Mouse (Mus musculus) Patski (cell line): ENCODE data around the gene Hinfp. TPM values are rescaled to one million over a fixed set of nuclear protein-coding genes. Genes with fewer than 3 reads are reported as not detected.
"Not testable (repeated sequence)": the region's sequence is repeated elsewhere in the genome, so short reads cannot be mapped to it uniquely, and the experiment has no call there.

Source experiments
- ATAC-seq: fragments of 100-300 bp; one replicate; pipeline ENCODE4 v1.8.0; 2021
- CTCF ChIA-PET: fragments of 350-600 bp; sonication (Branson Sonifier 250); formaldehyde crosslinking; loops from one replicate; lab custom pipeline; 2022; ENCODE audit warnings: inconsistent platforms; lab: Charles Lee
- POLR2A ChIA-PET: fragments of 350-600 bp; sonication (Branson Sonifier 250); formaldehyde crosslinking; loops from one replicate; lab custom pipeline; 2022; ENCODE audit warnings: antibody characterized with exemption, inconsistent platforms; lab: Charles Lee
- DNase-seq: peaks from one replicate; pipeline ENCODE4 v3.0.0-alpha.2; 2011; ENCODE audit warnings: low read depth, low spot score
- H3K27me3 ChIP-seq: fragments of 371-371 bp; one replicate; pipeline ENCODE4 v1.5.1; 2021
- CTCF ChIP-seq: fragments of 100-300 bp; IDR thresholded peaks from one replicate; pipeline ENCODE4 v1.5.1; 2021
- in situ Hi-C: fragments of 300-500 bp; cut with MboI; formaldehyde crosslinking; loops from 3 replicates; pipeline ENCODE4 v1.11.1; 2018; ENCODE audit warnings: low pct_unique_long_range_greater_than_20kb, mixed read lengths
- polyA plus RNA-seq: library from polyadenylated mRNA; unstranded; gene quantifications from one replicate; pipeline ENCODE4 v1.2.3, GENCODE M21; 2021

The Hinfp gene
- polyA plus RNA-seq, 1 experiment from 2014 or later: 18.1 TPM

GRCm38 (mm10) chr9:44334396-44335330 is 29.2 kb upstream of the Hinfp start, which contains the start of gene H2afx:
TSS of gene H2afx (plus strand) at chr9:44334694.
- H3K27me3 ChIP-seq: no peaks in the 10 kb centered on the region
- ChIA-PET POLR2A (interaction anchor here (0.8 to 2.7 kb wide), 8 partner anchors 9 to 177 kb away, joined by 3 to 16 read pairs (median 4); partner anchors contain the start of genes C2cd2l, Dpagt1, Hmbs and Hyou1), CTCF (interaction anchor here (1.1 to 2.7 kb wide), 4 partner anchors 9 to 23 kb away, joined by 4 to 7 read pairs (median 4); partner anchors contain the start of genes Dpagt1 and Hmbs)
- peak; percentile 85 for ATAC-seq
- TF ChIP-seq CTCF: no peak
- in situ Hi-C loops: no loop called here
- DNase-seq: peak; percentile 97

DNA sequence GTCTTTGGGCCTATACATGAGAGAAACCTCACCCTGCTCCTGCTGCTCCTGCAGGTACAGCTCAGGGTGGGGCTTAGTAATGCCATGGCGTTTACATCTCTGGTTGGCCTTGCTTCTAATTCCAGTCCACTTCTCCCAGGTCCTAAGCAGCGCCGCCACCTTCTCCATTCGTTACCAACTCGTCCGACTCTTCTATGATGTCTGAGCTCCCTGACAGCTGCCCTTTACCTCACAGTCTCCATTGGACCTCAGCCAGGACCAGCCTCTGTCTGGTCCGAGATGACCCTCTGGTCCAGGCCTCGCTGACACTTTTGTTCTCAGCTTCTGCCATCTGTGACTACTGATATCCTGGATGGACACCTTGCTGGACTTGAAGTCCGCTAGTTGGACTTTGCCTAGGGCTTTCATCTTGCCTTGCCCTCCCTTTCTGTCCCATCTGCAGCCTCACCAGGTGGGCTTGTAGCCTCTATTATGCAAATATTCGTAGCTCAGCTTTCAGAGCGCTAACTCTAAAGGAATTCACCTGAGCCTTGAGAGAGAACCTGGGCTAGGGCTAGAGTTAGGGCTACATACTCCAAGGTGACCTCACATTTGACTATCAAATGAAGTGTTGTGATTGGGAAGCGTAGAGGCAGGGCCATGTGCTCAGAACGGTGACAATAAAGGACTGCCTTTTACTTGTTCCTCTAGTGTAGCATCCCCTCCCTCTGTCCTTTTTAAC is 27.6 kb upstream of the Hinfp start:
- in situ Hi-C loops: no loop called here

DNA sequence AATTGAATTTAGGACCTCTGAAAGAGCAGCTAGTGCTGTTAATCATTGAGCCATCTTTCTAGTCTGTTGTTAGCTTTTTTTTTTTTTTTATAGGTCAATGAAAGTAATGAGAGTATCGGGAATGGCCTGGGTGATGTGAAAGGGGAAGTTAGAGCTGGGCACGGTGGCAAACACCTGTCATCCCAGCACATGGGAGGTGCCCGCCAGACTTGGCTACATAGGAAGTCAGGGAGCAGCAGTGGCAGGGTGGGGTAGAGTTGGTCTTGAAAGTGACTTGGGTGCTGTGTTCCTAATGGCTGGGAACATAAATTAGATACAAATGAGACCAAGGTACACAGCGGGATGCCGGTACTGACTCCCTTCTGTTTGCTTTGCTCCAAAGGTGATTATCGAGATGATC is 25.3 kb upstream of the Hinfp start:
- in situ Hi-C loops: no loop called here
- CTCF ChIA-PET: interaction anchor here (0.6 kb wide), 2 partner anchors 89 to 178 kb away, joined by 3 read pairs; no protein-coding TSS in a partner anchor
- POLR2A ChIA-PET: interaction anchor here (0.6 kb wide), 2 partner anchors 30 to 80 kb away, joined by 3 to 5 read pairs; no protein-coding TSS in a partner anchor
- ATAC-seq: no peak
- no peaks in the 10 kb centered on the region for H3K27me3 ChIP-seq
- no peak for DNase-seq
- no peak for TF ChIP-seq CTCF

More for the DNA sequence above, 27.6 kb upstream of the Hinfp start:
- H3K27me3 ChIP-seq: no peaks in the 10 kb centered on the region
- ChIA-PET CTCF (no interaction called here), POLR2A (no interaction called here)
- ATAC-seq: no peak
- no peak for TF ChIP-seq CTCF
- no peak for DNase-seq

DNA sequence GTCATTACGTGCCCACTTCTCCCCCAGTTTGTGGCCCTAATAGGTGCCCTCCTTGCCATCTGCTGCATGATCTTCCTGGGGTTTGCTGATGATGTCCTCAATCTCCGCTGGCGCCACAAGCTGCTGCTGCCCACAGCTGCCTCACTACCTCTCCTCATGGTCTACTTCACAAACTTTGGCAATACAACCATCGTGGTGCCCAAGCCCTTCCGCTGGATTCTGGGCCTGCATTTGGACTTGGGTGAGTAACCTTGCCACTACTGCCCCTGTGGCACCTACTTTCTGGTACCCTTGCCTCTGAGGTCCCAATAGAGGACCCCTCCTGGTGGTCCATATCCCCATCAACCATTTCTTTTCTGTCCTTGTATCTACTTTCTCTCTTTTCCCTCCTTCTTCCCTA is 22.5 kb upstream of the Hinfp start:
- ATAC-seq: no peak
- CTCF ChIA-PET: no interaction called here

DNA sequence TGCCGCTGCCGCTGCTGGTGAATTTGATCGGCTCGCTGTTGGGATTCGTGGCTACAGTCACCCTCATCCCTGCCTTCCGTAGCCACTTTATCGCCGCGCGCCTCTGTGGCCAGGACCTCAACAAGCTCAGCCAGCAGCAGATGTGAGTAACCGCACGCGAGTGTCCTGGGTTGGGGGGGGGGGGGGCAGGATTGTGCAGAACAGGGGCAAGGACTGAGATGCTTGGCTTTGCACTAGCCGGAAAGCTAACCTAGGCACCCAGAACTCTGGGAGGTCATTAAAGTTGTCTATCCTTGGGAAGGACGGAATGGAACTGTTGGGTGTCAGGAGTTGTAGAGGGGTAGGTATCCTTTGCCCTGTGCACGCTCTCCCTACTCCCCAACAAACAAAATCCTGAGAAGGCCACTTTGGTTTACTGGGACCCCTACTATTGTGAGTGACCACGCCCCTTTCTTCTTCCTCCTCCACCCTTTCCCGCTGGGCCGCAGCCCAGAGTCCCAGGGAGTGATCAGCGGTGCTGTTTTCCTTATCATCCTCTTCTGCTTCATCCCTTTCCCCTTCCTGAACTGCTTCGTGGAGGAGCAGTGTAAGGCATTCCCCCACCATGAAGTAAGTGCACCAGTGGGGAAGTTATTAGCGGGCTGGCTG is 21.7 kb upstream of the Hinfp start:
- DNase-seq: no peak
- ChIA-PET CTCF (interaction anchor here (1.5 kb wide), 1 partner anchor 34 kb away, joined by 5 read pairs; the partner anchor contains the start of gene Vps11), POLR2A (interaction anchor here (1.3 kb wide), 2 partner anchors 15 to 22 kb away, joined by 3 to 4 read pairs; partner anchors contain the start of gene Hinfp)
- no peak for ATAC-seq
- in situ Hi-C loops: no loop called here
- no peaks in the 10 kb centered on the region for H3K27me3 ChIP-seq
- no peak for TF ChIP-seq CTCF

More for the DNA sequence above, 22.5 kb upstream of the Hinfp start:
- no peak for DNase-seq
- in situ Hi-C loops: no loop called here
- no peak for TF ChIP-seq CTCF
- POLR2A ChIA-PET: no interaction called here
- H3K27me3 ChIP-seq: no peaks in the 10 kb centered on the region

GRCm38 (mm10) chr9:44326371-44327063 is 21.0 kb upstream of the Hinfp start:
- CTCF ChIA-PET: interaction anchor here (1.1 to 1.5 kb wide), 3 partner anchors 8 to 35 kb away, joined by 3 to 5 read pairs (median 4); partner anchors contain the start of genes H2afx and Vps11

DNA sequence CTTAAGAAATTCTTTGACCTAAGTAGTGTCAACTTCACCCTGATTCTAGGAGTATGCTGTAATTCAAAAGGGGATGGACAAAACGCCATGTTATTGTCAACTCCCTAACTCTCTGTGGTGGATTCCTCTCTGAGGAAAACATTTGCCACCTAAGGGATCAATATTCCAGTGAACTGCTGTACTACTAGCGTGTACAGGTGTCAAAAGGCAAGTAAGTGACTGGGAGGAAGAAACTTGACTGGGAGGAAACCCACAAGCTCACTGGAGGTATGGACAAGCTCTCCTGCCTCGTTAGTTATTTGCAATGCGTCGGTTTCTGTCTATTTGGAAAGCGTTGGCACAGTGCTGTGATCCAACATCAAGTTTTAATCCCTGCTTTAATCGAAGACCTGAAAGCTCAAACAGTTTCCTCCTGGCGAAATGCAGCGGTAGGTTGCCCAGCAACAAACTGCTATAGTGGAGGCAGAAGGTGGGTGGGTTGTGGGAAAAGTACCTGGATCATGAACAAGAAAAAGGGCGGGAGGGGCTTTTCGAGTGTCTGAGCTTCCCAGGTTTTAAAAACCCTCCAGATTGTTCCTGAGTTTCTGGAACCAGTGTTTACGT is 20.4 kb upstream of the Hinfp start, which contains the start of gene Dpagt1:
Gene Dpagt1 (plus strand): TSS at position 252 of the 603 bp plus-strand sequence.
- in situ Hi-C loops: no loop called here
- CTCF ChIA-PET: interaction anchor here (1.1 to 1.5 kb wide), 3 partner anchors 9 to 36 kb away, joined by 3 to 5 read pairs (median 4); partner anchors contain the start of genes H2afx and Vps11
- no peaks in the 10 kb centered on the region for H3K27me3 ChIP-seq
- no peak for TF ChIP-seq CTCF
- POLR2A ChIA-PET: interaction anchor here (0.6 to 1.3 kb wide), 4 partner anchors 9 to 59 kb away, joined by 4 read pairs; partner anchors contain the start of gene H2afx
- no peak for ATAC-seq
- DNase-seq: no peak

More at GRCm38 (mm10) chr9:44326371-44327063, 21.0 kb upstream of the Hinfp start:
- H3K27me3 ChIP-seq: no peaks in the 10 kb centered on the region
- in situ Hi-C loops: no loop called here
- ATAC-seq (peak; percentile 77), DNase-seq (peak; percentile 82)
- POLR2A ChIA-PET: interaction anchor here (0.6 to 1.3 kb wide), 5 partner anchors 8 to 59 kb away, joined by 3 to 4 read pairs (median 4); partner anchors contain the start of genes H2afx and Hinfp
- no peak for TF ChIP-seq CTCF

DNA sequence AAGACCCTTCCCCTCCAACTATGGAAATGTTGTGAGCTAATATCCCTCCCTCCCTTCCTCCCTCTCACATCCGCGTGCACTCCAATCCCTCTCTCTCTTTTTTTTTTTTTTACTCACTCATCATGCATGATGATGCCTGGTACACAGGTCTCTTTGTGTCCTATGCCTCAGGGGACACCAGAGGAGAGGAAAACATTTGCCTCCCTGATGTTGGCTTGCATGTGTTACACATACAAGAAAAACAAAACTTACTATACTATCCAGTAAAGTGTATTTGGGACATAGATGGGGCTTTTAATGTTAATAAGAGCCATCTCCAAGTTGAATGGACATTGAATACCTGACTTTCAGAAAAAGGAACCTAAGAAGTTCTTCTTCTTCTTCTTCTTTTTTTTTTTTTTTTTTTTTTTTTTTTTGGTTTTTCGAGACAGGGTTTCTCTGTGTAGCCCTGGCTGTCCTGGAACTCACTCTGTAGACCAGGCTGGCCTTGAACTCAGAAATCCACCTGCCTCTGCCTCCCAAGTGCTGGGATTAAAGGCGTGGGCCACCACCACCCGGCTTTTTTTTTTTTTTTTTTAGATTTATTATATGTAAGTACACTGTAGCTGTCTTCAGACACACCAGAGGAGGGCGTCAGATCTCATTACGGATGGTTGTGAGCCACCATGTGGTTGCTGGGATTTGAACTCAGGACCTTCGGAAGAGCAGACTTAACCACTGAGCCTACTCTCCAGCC is 19.7 kb upstream of the Hinfp start:
- in situ Hi-C loops: not testable (repeated sequence)

More for the DNA sequence above, 19.7 kb upstream of the Hinfp start:
- ChIA-PET CTCF (interaction anchor here (1.1 to 1.4 kb wide), 2 partner anchors 10 to 12 kb away, joined by 3 to 4 read pairs; partner anchors contain the start of gene H2afx), POLR2A (interaction anchor here (1.3 kb wide), 2 partner anchors 10 to 58 kb away, joined by 4 read pairs; partner anchors contain the start of gene H2afx)
- not testable (repeated sequence) for DNase-seq, ATAC-seq, H3K27me3 ChIP-seq
